Comparison of ENCODE assay signal across 15 mouse cellular contexts in the genomic region with DNA sequence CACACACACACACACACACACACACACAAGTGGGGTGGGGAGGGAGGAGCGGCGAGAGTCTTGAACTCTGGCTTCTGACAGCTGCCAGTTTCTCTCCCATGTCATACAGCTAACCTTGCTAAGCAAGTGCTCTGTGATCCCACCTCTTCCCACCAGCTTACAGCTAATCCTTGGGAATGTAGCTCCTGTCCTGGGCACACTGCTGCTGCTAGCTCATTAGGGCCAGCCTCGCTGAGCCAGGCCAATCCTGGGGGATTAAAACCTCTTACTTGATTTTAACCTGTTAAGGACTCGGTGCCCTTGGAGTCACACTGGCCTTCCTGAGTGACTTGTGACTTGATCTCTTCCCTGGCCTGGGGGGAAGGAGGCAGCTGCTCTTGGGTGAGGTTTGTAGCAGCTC. TPM values are rescaled to one million over a fixed set of nuclear protein-coding genes. Genes with fewer than 3 reads are reported as not detected.
"Had no signal": no experiment of that assay in that cellular context is flagged by ENCODE, and none has a peak within 500 bp of the region (broad histone marks: within the 10 kb centered on the region; RNA-seq: fewer than 3 reads in every experiment).

No protein-coding gene starts in this region.

- H3K9ac ChIP-seq: liver, embryonic 14.5 days; neural tube, embryonic 15.5 days had no signal

- H3K27ac ChIP-seq: kidney, postnatal 0 days; liver, embryonic 14.5 days; neural tube, embryonic 15.5 days; stomach, postnatal 0 days had no signal

- H3K9me3 ChIP-seq: neural tube, embryonic 15.5 days had no signal

- H3K4me2 ChIP-seq: neural tube, embryonic 15.5 days had no signal

- H3K27me3 ChIP-seq: neural tube, embryonic 15.5 days had no signal

- H3K4me3 ChIP-seq: myocyte; neural tube, embryonic 15.5 days had no signal

- DNase-seq: kidney, adult 11 months; kidney, adult 9 months; kidney, postnatal 36 days; layer of hippocampus, adult 9-11 months; layer of hippocampus, postnatal 36 days; lung, adult 18-20 months; midbrain, embryonic 14.5 days; thymus, postnatal 14 days had no signal

RNA-seq across cellular contexts. Expression of a gene that starts 23.3 kb away (rescaled TPM):
- total RNA-seq: liver, adult 2 months; megakaryocyte-erythroid progenitor cell, adult 5-6 weeks had no signal
